Mouse (Mus musculus) gastrocnemius, postnatal 14 days (tissue): ENCODE measurements around the gene Fam171a2. TPM values are rescaled to one million over a fixed set of nuclear protein-coding genes. Genes with fewer than 3 reads are reported as not detected.
A peak's percentile ranks its signal among the peaks of the same experiment; 100 is the strongest.
"Not testable (repeated sequence)": the region's sequence is repeated elsewhere in the genome, so short reads cannot be mapped to it uniquely, and the experiment has no call there.

Experiments used
- DNase-seq: peaks from one replicate; pipeline ENCODE4 v3.0.0; 2021; ENCODE audit warnings: mixed read lengths
- intact Hi-C: fragments of 180-260 bp; cut with DNase I; formaldehyde crosslinking; loops from one replicate; pipeline ENCODE4 v1.15.1; 2025; ENCODE audit warnings: low total_unique reads
- total RNA-seq, 2 experiments: library from RNA; stranded (reverse); gene quantifications; 2 replicates each; pipeline ENCODE4 v1.2.3; 2021

The Fam171a2 gene
- total RNA-seq, 2 experiments from 2014 or later: 6.2 to 7.3 TPM

- intact Hi-C loops: no loop called here
- DNase-seq: no peak
These were observed 28.6 kb downstream of the Fam171a2 start for GRCm38 (mm10) chr11:102418887-102419286.

GRCm38 (mm10) chr11:102417160-102417559, 30.3 kb downstream of the Fam171a2 start:
- no peak for DNase-seq
- intact Hi-C loops: no loop called here

GRCm38 (mm10) chr11:102415034-102415802, 32.3 kb downstream of the Fam171a2 start:
- DNase-seq: no peak
- intact Hi-C loops: no loop called here

GRCm38 (mm10) chr11:102413059-102413458, 34.4 kb downstream of the Fam171a2 start:
- DNase-seq: no peak
- intact Hi-C loops: loop anchor here (5.0 kb wide), 1 partner anchor 101 kb away; no protein-coding TSS in a partner anchor

GRCm38 (mm10) chr11:102411704-102412103, 35.8 kb downstream of the Fam171a2 start:
- DNase-seq: peak; percentile 91
- intact Hi-C loops: loop anchor here (5.0 kb wide), 1 partner anchor 99 kb away; no protein-coding TSS in a partner anchor

- no peak for DNase-seq
- intact Hi-C loops: loop anchor here (5.0 kb wide), 1 partner anchor 99 kb away; no protein-coding TSS in a partner anchor
These were observed 36.4 kb downstream of the Fam171a2 start for GRCm38 (mm10) chr11:102411061-102411460.

- DNase-seq: not testable (repeated sequence)
- intact Hi-C loops: loop anchor here (5.0 kb wide), 1 partner anchor 98 kb away; no protein-coding TSS in a partner anchor
These were observed 37.1 kb downstream of the Fam171a2 start for GRCm38 (mm10) chr11:102410345-102410744.

GRCm38 (mm10) chr11:102409795-102410330, 37.6 kb downstream of the Fam171a2 start:
- intact Hi-C loops: loop anchor here (5.0 kb wide), 1 partner anchor 98 kb away; no protein-coding TSS in a partner anchor

GRCm38 (mm10) chr11:102408888-102409794, 38.3 kb downstream of the Fam171a2 start:
- no peak for DNase-seq
- intact Hi-C loops: no loop called here

More at GRCm38 (mm10) chr11:102409795-102410330, 37.6 kb downstream of the Fam171a2 start:
- DNase-seq: no peak

GRCm38 (mm10) chr11:102408344-102408876, 39.1 kb downstream of the Fam171a2 start:
- DNase-seq: peak; percentile 98
- intact Hi-C loops: no loop called here

GRCm38 (mm10) chr11:102407834-102408215, 39.7 kb downstream of the Fam171a2 start, which contains the start of gene Slc25a39:
Gene Slc25a39, minus strand, starts transcription at chr11:102407946.
- intact Hi-C loops: no loop called here
- DNase-seq: no peak

- DNase-seq: peak; percentile 95
- intact Hi-C loops: no loop called here
These were observed 40.3 kb downstream of the Fam171a2 start for GRCm38 (mm10) chr11:102406900-102407833.

GRCm38 (mm10) chr11:102406401-102406800, 41.1 kb downstream of the Fam171a2 start:
- no peak for DNase-seq
- intact Hi-C loops: no loop called here

- intact Hi-C loops: no loop called here
- DNase-seq: no peak
These were observed 41.8 kb downstream of the Fam171a2 start for GRCm38 (mm10) chr11:102405544-102406285.

GRCm38 (mm10) chr11:102404161-102405010, 43.1 kb downstream of the Fam171a2 start:
- intact Hi-C loops: loop anchor here (5.0 kb wide), 1 partner anchor 77 kb away; no protein-coding TSS in a partner anchor
- DNase-seq: no peak

GRCm38 (mm10) chr11:102403657-102404056, 43.8 kb downstream of the Fam171a2 start:
- intact Hi-C loops: loop anchor here (5.0 kb wide), 1 partner anchor 76 kb away; no protein-coding TSS in a partner anchor

More at GRCm38 (mm10) chr11:102403657-102404056, 43.8 kb downstream of the Fam171a2 start:
- DNase-seq: no peak
